Mouse (Mus musculus) forebrain, embryonic 12.5 days (tissue): Measurements from ENCODE around the gene Bub1b. TPM values are rescaled to one million over a fixed set of nuclear protein-coding genes. Genes with fewer than 3 reads are reported as not detected.

Source experiments
- polyA plus RNA-seq: library from polyadenylated mRNA; unstranded; fragments of >200 nt; fragmentation: Nextera tagmentation; extraction: Ambion mirVana; gene quantifications from 2 replicates; pipeline ENCODE4 v1.2.1, GENCODE M21; 2016

Bub1b gene
- polyA plus RNA-seq, 1 experiment from 2014 or later = 112 TPM

Other genes starting within 250 kb of the Bub1b start
- gene Gpr176, start 224.8 kb upstream of the Bub1b start, polyA plus RNA-seq = 0.82 TPM in 2 replicates
- 10.8 and 11.9 TPM in 2 replicates for gene Eif2ak4, start 209.6 kb upstream of the Bub1b start, polyA plus RNA-seq
- 252 and 263 TPM in 2 replicates for gene Srp14, start 118.5 kb upstream of the Bub1b start, polyA plus RNA-seq
- 2.2 and 3.0 TPM in 2 replicates for gene Bmf, start 48.5 kb upstream of the Bub1b start, polyA plus RNA-seq
- gene Pak6, start 65.1 kb downstream of the Bub1b start, polyA plus RNA-seq = 4.4 and 6.5 TPM in 2 replicates
- 0.04 and 0.08 TPM in 2 replicates for gene Ankrd63, start 105.8 kb downstream of the Bub1b start, polyA plus RNA-seq
- 0.19 and 0.36 TPM in 2 replicates for gene Plcb2, start 130.2 kb downstream of the Bub1b start, polyA plus RNA-seq
- 22.3 and 24.4 TPM in 2 replicates for gene Inafm2, start 147.5 kb downstream of the Bub1b start, polyA plus RNA-seq
- 2.8 TPM in 2 replicates for gene Ccdc9b, start 164.4 kb downstream of the Bub1b start, polyA plus RNA-seq
- not detected in 2 replicates for gene Phgr1, start 174.6 kb downstream of the Bub1b start, polyA plus RNA-seq
- gene Disp2, start 181.5 kb downstream of the Bub1b start, polyA plus RNA-seq = 11.5 and 14.1 TPM in 2 replicates
- gene Knstrn, start 215.8 kb downstream of the Bub1b start, polyA plus RNA-seq = 164 and 167 TPM in 2 replicates